ENCODE assay signal across 8 mouse cellular contexts in the genomic region with DNA sequence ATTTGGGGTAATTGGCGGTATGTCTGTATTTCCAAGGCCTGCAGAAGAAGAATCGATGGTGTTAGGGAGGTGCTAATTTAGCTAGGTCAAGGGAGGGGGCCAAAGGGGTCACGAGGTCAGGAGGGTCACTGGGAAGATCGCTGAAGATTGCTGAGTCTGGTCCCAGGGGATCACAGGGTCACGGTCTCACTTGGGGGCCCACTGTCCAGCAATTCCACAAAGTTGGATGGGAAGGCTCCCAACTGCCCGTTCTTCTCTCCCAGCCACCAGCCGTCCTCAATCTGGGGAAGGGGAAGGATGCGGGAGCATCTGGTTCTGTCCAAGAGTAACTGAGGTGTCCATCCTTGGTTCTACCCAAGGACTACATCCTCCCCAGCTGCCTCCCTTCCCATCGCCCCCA. TPM values are rescaled to one million over a fixed set of nuclear protein-coding genes. Genes with fewer than 3 reads are reported as not detected.
DNase-seq lines count a peak whose midpoint lies in the region; ATAC-seq lines count a peak whose summit lies in the region.

No protein-coding gene starts in this region.

- H3K9me3 ChIP-seq in limb, embryonic 15.5 days = no peaks in the 10 kb centered on the region
- no peaks in the 10 kb centered on the region for H3K9me3 ChIP-seq in stomach, embryonic 16.5 days (replicated peaks; ENCODE audit: control insufficient read depth, low read length)

- peak; percentile 94 for DNase-seq in heart, adult 11 months
- no peak for DNase-seq in heart, postnatal 36 days
- peak; percentile 23 for DNase-seq in retina, postnatal 1 day
- no peak for DNase-seq in retina, embryonic 14.5 days (ENCODE audit: low spot score)
- DNase-seq in frontal cortex, postnatal 14 days (ENCODE audit: low spot score in 2 of 2) = no peak
- DNase-seq in embryo, embryonic 9.5 days (ENCODE audit: extremely low spot score) = no peak

- H3K4me1 ChIP-seq in limb, embryonic 15.5 days = peaks cover 25% of the 10 kb centered on the region
- peaks cover 10% of the 10 kb centered on the region for H3K4me1 ChIP-seq in stomach, embryonic 16.5 days (ENCODE audit: control insufficient read depth, insufficient read depth, low read length)

- H3K9ac ChIP-seq in limb, embryonic 15.5 days = 0 out of 2 replicates have a peak overlapping the region, but pooled peaks have one; percentile 72
- H3K9ac ChIP-seq in stomach, embryonic 16.5 days (ENCODE audit: low read length) = peak overlapping the region; percentile 82

- intact Hi-C loops in heart, postnatal 36 days (cut with DNase I) = loop anchor here (2.0 kb wide), 1 partner anchor 13 kb away; no protein-coding TSS in a partner anchor

- H3K4me3 ChIP-seq in limb, embryonic 15.5 days = peak overlapping the region; percentile 66
- peak overlapping the region; percentile 54 for H3K4me3 ChIP-seq in stomach, embryonic 16.5 days (replicated peaks; ENCODE audit: low read length)

- no peaks in the 10 kb centered on the region for H3K27me3 ChIP-seq in limb, embryonic 15.5 days
- H3K27me3 ChIP-seq in stomach, embryonic 16.5 days (ENCODE audit: control insufficient read depth, insufficient read depth, low read length) = no peaks in the 10 kb centered on the region

- peaks cover 17% of the 10 kb centered on the region for H3K36me3 ChIP-seq in limb, embryonic 15.5 days
- H3K36me3 ChIP-seq in stomach, embryonic 16.5 days (ENCODE audit: control insufficient read depth, insufficient read depth, low read length) = no peaks in the 10 kb centered on the region

- H3K27ac ChIP-seq in limb, embryonic 15.5 days = peak overlapping the region; percentile 92; the same call in 1 of the 2 replicates
- peak overlapping the region; percentile 94 for H3K27ac ChIP-seq in stomach, embryonic 16.5 days (ENCODE audit: low read length)

- WGBS in limb, embryonic 15.5 days = 58% methylated on average over 9 of the region's 9 CpGs
- 61% methylated on average over 9 of the region's 9 CpGs for WGBS in stomach, embryonic 16.5 days

- ATAC-seq in limb, embryonic 15.5 days (ENCODE audit: insufficient number of reproducible peaks, low FRiP score, low TSS enrichment, low read depth) = no peak
- ATAC-seq in stomach, embryonic 16.5 days (ENCODE audit: insufficient read depth, low FRiP score) = no peak

- H3K4me2 ChIP-seq in limb, embryonic 15.5 days = peak overlapping the region; percentile 97
- H3K4me2 ChIP-seq in stomach, embryonic 16.5 days (ENCODE audit: low read depth, low read length) = peak overlapping the region; percentile 91

RNA-seq across cellular contexts. Expression of gene Sh3d21, which starts 1.3 kb away (rescaled TPM):
- total RNA-seq in heart, postnatal 36 days (2021) = 1 to 10 TPM; 2.4 to 3.6 TPM
- 12.1 and 13.8 TPM in 2 replicates for polyA plus RNA-seq in limb, embryonic 15.5 days (2015; fragmentation: Nextera tagmentation; extraction: Ambion mirVana)
- polyA plus RNA-seq in stomach, embryonic 16.5 days (2015; fragmentation: Nextera tagmentation; extraction: Ambion mirVana) = 7.3 and 8.6 TPM in 2 replicates

RNA-seq across cellular contexts. Expression of gene Eva1b, which starts 14.4 kb away (rescaled TPM):
- total RNA-seq in heart, postnatal 36 days (2021) = 10 to 100 TPM; 15.7 to 16.2 TPM
- 81.0 and 86.3 TPM in 2 replicates for polyA plus RNA-seq in limb, embryonic 15.5 days (2015; fragmentation: Nextera tagmentation; extraction: Ambion mirVana)
- polyA plus RNA-seq in stomach, embryonic 16.5 days (2015; fragmentation: Nextera tagmentation; extraction: Ambion mirVana) = 46.4 and 49.7 TPM in 2 replicates

RNA-seq across cellular contexts. Expression of gene Thrap3, which starts 40.6 kb away (rescaled TPM):
- total RNA-seq in heart, postnatal 36 days (2021) = 100 to 1,000 TPM; 119 to 123 TPM
- polyA plus RNA-seq in limb, embryonic 15.5 days (2015; fragmentation: Nextera tagmentation; extraction: Ambion mirVana) = 183 and 198 TPM in 2 replicates
- 164 and 176 TPM in 2 replicates for polyA plus RNA-seq in stomach, embryonic 16.5 days (2015; fragmentation: Nextera tagmentation; extraction: Ambion mirVana)

RNA-seq across cellular contexts. Expression of gene Stk40, which starts 58.2 kb away (rescaled TPM):
- 10 to 100 TPM; 33.6 to 41.5 TPM for total RNA-seq in heart, postnatal 36 days (2021)
- 32.4 and 35.4 TPM in 2 replicates for polyA plus RNA-seq in limb, embryonic 15.5 days (2015; fragmentation: Nextera tagmentation; extraction: Ambion mirVana)
- polyA plus RNA-seq in stomach, embryonic 16.5 days (2015; fragmentation: Nextera tagmentation; extraction: Ambion mirVana) = 28.4 and 29.6 TPM in 2 replicates

Comparison
In these comparisons a context has a peak if more than half of its experiments do, and no peak if none do; other contexts are left out.
1. DNase-seq: peak in heart, adult 11 months (single experiment) and retina, postnatal 1 day (single experiment); none in heart, postnatal 36 days (0 of 2), retina, embryonic 14.5 days (single experiment), frontal cortex, postnatal 14 days (0 of 2) and embryo, embryonic 9.5 days (single experiment).